Mouse (Mus musculus) cortical plate, adult 2 months (tissue): ENCODE results near the gene Plekhb1. TPM values are rescaled to one million over a fixed set of nuclear protein-coding genes. Genes with fewer than 3 reads are reported as not detected.

Source experiments
- H3K27ac ChIP-seq: fragments of 200-500 bp; 2 replicates; pipeline ENCODE4 v1.5.1; 2012; ENCODE audit warnings: low read length, control low read depth, inconsistent platforms; ENCODE audit not compliant: insufficient read depth
- H3K4me1 ChIP-seq: fragments of 200-500 bp; 2 replicates; pipeline ENCODE4 v1.6.1; 2011; ENCODE audit warnings: low read length; ENCODE audit not compliant: control insufficient read depth, insufficient read depth
- H3K4me3 ChIP-seq: fragments of 200-500 bp; 2 replicates; pipeline ENCODE4 v1.5.1; 2011; ENCODE audit warnings: mild to moderate bottlenecking, low read length, control low read depth; ENCODE audit not compliant: insufficient read depth
- CTCF ChIP-seq: fragments of 200-500 bp; IDR thresholded peaks from 2 replicates; pipeline ENCODE4 v1.5.1; 2011; ENCODE audit warnings: mild to moderate bottlenecking, control low read depth, low read length; ENCODE audit not compliant: insufficient read depth; ENCODE audit errors: extremely low read depth
- POLR2A ChIP-seq: fragments of 200-500 bp; IDR thresholded peaks from 2 replicates; pipeline ENCODE4 v1.6.1; 2011; ENCODE audit warnings: mild to moderate bottlenecking, low read length, control low read depth; ENCODE audit not compliant: insufficient read depth; ENCODE audit errors: extremely low read depth
- polyA plus RNA-seq: library from polyadenylated mRNA; depleted of rRNA; stranded (reverse); fragments of >200 nt; gene quantifications from 2 replicates; pipeline ENCODE4 v1.2.3, GENCODE M21; 2012

The Plekhb1 gene
- polyA plus RNA-seq, 1 experiment = 661 TPM

DNA sequence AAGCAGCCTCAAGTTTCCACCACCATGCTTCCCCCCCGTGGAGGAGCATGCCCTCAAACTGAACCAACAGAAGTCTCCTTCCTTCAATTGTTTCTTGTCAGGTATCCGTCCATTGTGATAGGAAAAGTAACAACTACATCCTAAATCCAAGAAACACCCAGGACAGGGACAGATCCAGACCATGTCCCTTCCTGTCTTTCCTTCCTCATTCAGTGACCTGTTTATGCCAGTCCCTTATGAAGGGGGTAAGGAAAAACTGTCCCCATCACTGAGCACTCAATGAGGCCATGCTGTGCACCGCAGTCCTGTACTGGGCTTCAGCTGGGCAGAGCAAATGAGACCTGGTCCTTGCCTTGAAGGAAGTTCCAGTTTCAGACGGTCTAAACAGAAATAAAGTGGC, 13.1 kb downstream of the Plekhb1 start:
- H3K4me1 ChIP-seq = peaks cover 4% of the 10 kb centered on the region; the same call in 1 of the 2 replicates
- H3K4me3 ChIP-seq = no peak overlapping the region
- TF ChIP-seq CTCF (no peak), POLR2A (no peak)
- H3K27ac ChIP-seq = no peak overlapping the region

DNA sequence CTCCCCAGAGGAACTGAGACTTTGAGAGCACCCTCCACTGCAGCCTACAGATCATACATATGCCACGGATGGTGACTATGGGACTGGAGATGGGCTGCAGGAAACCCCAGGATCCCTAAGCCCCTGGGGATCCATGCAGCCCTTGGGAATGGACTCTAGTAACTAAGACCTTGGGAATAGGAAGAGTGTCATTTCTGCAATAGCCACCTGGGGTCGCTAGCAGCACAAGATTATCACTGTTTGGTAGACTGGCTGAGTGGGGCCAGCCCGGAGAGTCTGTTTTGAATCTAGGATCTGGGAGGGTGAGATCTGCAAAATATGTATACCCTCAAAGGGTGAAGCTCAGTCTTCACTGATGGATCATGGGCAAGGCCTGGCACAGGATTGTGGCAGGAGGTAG, 17.1 kb downstream of the Plekhb1 start:
- no peak for TF ChIP-seq POLR2A
- peak; percentile 77 for TF ChIP-seq CTCF
- no peak overlapping the region for H3K4me3 ChIP-seq
- H3K4me1 ChIP-seq = 0 out of 2 replicates have a peak, but pooled peaks cover 1% of the 10 kb centered on the region
- no peak overlapping the region for H3K27ac ChIP-seq

DNA sequence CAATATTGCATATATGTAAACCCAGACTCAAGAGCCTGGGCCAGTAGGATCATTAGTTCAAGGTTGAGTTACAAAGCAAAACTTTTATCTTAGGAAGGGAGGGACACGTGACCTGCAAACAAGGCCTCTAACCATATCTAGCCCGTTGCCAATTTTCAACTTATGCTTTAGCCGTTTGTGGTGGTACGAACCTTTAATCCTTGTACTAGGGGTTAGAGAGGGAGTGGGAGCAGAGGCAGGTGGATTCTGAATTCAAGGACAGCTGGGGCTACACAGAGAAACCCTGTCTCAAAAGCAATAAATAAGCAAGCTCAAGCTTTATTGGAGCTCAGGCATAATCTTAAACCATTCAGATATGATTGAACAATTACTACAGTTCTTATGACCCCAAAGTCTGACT, 19.8 kb downstream of the Plekhb1 start:
- Histone ChIP-seq H3K27ac (no peak overlapping the region), H3K4me1 (0 out of 2 replicates have a peak, but pooled peaks cover 1% of the 10 kb centered on the region), H3K4me3 (no peak overlapping the region)
- TF ChIP-seq CTCF = no peak
- no peak for TF ChIP-seq POLR2A

DNA sequence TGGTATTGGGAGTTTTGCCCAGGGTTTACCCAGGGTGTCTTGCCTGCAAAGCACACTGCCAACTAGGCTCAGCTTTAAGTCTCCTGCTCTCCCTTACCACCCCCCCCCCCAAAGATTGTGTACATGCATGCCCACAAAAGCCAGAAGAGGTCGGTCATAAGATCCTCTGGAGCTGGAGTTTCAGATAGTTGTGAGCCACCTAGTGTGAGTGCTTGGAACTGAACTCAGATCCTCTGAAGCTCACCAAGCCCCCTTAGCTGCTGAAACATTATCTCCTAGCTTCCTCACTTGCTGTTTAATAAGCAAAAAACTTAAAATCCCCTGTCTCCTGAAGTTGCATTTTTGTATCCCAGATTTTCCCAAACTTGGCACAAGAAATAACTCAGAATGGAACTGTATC, 24.6 kb downstream of the Plekhb1 start:
- TF ChIP-seq POLR2A (no peak), CTCF (peak; percentile 45)
- Histone ChIP-seq H3K27ac (no peak overlapping the region), H3K4me3 (no peak overlapping the region), H3K4me1 (no peaks in the 10 kb centered on the region)

DNA sequence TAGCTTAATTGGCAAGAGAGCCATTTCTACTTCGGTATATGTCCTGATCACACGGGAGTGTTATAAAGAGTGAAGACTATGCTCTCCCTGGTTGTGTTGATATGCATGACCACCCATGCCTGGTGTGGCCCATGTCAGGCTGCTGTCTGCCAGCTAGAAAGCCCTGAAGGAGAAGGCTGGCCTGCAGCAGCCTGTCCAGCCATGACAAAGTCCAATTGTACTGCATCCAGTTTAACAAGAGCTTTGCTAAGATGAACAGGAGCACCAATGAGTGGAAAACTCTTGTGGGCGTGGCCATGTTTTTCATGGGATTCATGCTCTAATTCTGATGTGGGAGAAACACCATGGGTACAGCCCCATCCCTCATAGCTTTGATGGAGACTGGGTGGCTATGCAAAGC, 37.7 kb downstream of the Plekhb1 start:
- Histone ChIP-seq H3K27ac (no peak overlapping the region), H3K4me1 (peaks cover 3% of the 10 kb centered on the region; the same call in 1 of the 2 replicates), H3K4me3 (no peak overlapping the region)
- no peak for TF ChIP-seq CTCF
- no peak for TF ChIP-seq POLR2A

DNA sequence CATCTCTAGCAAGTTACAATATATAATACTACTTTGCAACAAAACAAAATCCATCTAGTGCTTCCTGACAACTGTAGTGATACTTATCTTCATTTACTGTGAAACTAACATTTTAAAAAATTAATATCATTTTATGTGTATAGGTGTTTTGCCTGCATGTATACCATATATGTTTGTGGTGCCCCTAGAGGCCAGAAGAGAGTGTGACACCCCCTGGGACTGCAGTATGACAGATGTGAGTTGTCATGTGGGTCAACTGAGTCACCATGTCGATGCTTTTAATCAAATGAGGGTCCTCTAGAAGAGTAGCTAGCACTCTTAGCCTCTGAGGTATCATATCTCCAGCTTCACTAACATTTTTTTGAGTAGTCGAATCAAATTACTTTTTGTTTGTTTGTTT, 39.9 kb downstream of the Plekhb1 start:
- Histone ChIP-seq H3K27ac (no peak overlapping the region), H3K4me1 (peaks cover 3% of the 10 kb centered on the region; the same call in 1 of the 2 replicates), H3K4me3 (no peak overlapping the region)
- no peak for TF ChIP-seq POLR2A
- no peak for TF ChIP-seq CTCF

DNA sequence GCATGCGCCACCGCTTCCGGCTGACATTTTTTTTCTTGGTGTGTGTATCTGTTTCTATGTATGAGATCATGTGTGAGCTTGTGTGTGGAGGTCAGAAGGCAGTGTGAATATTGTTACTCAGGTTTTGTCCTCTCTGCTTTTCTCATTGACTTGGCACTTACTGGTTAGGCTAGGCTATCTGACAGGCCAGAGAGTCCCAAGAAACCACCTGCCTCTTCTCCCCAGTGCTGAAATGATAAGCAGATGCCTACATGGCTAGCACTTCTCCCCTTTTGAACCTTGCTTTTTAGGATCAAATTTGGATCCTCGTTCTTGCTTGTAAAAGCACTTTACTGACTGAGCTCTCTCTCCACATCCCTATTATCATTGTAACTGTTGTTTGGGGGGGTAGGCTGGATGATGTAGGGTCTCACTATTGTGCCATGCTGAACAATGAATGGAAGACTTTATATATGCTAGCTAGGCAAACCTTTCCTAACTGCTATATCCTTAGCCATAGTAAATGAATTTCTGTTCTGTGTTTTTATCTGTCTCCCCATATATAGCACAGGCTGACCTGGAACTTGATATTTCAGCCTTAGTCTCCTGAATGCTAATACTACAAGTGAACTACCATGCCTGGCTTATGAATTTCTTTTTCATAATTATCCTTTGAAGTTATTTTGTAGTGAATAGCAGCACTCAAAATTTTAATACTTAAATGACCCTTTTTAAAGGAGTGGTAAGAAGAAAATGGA, 45.9 kb downstream of the Plekhb1 start:
- Histone ChIP-seq H3K4me1 (no peaks in the 10 kb centered on the region), H3K27ac (no peak overlapping the region), H3K4me3 (no peak overlapping the region)
- no peak for TF ChIP-seq POLR2A
- TF ChIP-seq CTCF = no peak

DNA sequence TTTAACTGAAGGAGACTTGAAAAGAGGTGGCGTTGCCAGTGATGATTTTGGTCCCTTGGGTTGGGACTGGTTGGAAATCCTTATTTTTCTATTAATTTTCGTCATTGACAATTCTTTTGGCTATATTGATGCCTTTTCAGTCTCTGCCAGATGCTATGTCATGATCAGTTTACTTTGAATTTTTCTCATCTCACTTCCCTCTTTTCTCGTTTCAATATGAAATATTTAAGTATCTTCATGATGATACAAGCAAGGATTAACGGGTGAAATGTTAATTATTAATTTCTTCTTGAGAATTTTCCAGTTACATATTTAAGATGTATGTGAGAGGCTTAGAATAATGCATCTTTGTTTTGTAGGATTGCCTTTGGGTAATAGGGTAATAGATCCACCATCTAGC, 53.3 kb downstream of the Plekhb1 start:
- peak overlapping the region; percentile 37 for H3K4me3 ChIP-seq
- TF ChIP-seq CTCF (no peak), POLR2A (no peak)
- peaks cover 5% of the 10 kb centered on the region for H3K4me1 ChIP-seq
- H3K27ac ChIP-seq = no peak overlapping the region

DNA sequence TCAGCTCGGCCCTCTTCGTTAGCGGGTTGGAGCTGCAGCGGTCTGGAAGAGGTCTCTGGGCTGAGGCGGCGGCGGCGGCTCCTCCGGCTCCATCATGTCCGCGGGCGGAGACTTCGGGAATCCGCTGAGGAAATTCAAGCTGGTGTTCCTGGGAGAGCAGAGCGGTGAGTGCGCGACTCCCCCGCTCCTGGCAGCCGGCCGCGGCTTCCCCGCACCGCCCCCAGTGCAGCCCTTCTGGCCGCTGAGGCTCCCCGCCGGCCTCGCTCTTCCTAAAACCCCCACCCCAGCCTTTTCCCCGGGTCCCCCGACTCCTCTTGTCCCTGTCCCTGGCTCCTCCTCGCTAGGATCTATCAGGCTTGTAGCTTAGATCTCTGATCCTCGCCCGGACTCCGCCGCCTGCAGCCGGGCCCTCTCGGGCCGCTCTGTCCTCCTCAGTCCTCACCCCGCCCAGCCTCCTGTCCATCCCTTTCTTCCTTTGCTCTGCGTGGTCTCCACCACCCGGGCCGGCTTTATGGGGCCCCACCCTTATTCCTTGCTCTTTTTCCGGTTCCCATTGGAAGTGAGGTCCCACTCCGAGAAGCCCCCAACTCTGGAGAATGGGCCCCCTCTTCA, 54.0 kb downstream of the Plekhb1 start, which contains the start of gene Mrpl48:
TSS of gene Mrpl48 (minus strand) at position 172 of the 612 bp plus-strand sequence.
- no peak for TF ChIP-seq POLR2A
- no peak for TF ChIP-seq CTCF
- peak within 1 kb of the TSS; percentile 99 for H3K27ac ChIP-seq
- peaks cover 5% of the 10 kb centered on the region for H3K4me1 ChIP-seq
- peak within 1 kb of the TSS; percentile 37 for H3K4me3 ChIP-seq
